Mouse (Mus musculus) cerebellum, adult 2 months (tissue): ENCODE results near the gene Slc36a2.

Source experiments
- CTCF ChIP-seq: fragments of 200-500 bp; IDR thresholded peaks from 2 replicates; pipeline ENCODE4 v1.5.1; 2011; ENCODE audit warnings: low read depth, mild to moderate bottlenecking, control low read depth, low read length, moderate library complexity, borderline replicate concordance; ENCODE audit not compliant: insufficient read depth
- POLR2A ChIP-seq: fragments of 200-500 bp; IDR thresholded peaks from 2 replicates; pipeline ENCODE4 v1.6.1; 2011; ENCODE audit warnings: low read length, control low read depth, borderline replicate concordance; ENCODE audit not compliant: insufficient read depth

- TF ChIP-seq CTCF = peak; percentile 82
- no peak for TF ChIP-seq POLR2A
Measured at GRCm38 (mm10) chr11:55162670-55163069, 22.2 kb downstream of the Slc36a2 start.
